Mouse (Mus musculus) G1E (cell line): ENCODE data around the gene Zcchc17.

Source experiments
- CTCF ChIP-seq: IDR thresholded peaks from 2 replicates; pipeline ENCODE4 v1.5.1; 2012; ENCODE audit warnings: low read depth, low read length, inconsistent platforms, mixed read lengths
- GATA1 ChIP-seq: IDR thresholded peaks from 2 replicates; pipeline ENCODE4 v1.6.1; 2012; ENCODE audit warnings: borderline replicate concordance, low read length, inconsistent platforms, mixed read lengths
- TAL1 ChIP-seq: conservative IDR thresholded peaks from 2 replicates; pipeline ENCODE4 v1.6.1; 2012; ENCODE audit warnings: low read depth, low read length, inconsistent platforms, mixed read lengths

GRCm38 (mm10) chr4:130313552-130313951 is 46.2 kb downstream of the Zcchc17 start:
- no peak for TF ChIP-seq TAL1
- no peak for TF ChIP-seq CTCF
- TF ChIP-seq GATA1 = no peak
